Mouse (Mus musculus): ENCODE results near the gene Eps8. TPM values are rescaled to one million over a fixed set of nuclear protein-coding genes. Genes with fewer than 3 reads are reported as not detected.
"Not testable (repeated sequence)": the region's sequence is repeated elsewhere in the genome, so short reads cannot be mapped to it uniquely, and the experiment has no call there.

Eps8 gene
- polyA plus RNA-seq, 1 experiment: 21.0 TPM

DNA sequence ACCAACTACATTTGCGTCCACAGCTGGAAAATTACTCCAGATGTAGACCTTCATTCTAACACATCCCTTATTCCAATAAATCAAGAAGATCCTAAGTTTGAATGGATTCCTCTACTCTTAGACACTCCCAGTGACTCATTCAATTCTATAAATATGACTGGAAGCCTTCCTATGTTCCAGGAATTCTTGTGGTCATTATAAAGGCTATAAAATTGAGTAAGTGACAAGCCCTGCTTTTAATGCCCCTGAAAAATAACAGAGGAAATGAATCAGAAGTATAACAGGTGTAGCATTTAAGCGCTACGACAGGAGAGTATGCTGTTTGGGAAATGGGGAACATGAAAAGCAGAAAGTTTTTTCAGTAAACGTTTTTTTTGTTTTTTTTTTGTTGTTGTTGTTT, 139.8 kb downstream of the Eps8 start:
- DNase-seq (ENCODE audit: low spot score): no peak

DNA sequence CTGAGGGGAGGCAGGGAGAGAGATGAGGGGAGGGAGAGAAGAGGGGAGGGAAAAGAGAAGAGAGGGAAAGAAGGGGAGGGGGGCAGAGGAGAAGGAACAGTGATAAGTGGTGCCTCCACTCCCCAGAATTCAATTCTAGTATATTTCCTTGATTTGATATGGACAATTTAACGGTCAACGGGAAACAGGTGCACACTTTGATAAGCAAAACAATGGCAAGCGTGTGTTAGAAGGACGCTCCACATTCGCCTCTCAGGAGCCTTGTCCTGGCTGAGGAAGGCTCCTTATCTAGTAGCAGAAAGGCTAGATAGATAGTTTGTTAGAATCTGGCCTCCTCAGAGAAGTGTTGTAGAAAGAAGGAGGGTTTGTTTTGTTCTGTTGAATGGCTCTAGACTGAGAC, 141.9 kb downstream of the Eps8 start:
- no peak for DNase-seq (ENCODE audit: low spot score)

DNA sequence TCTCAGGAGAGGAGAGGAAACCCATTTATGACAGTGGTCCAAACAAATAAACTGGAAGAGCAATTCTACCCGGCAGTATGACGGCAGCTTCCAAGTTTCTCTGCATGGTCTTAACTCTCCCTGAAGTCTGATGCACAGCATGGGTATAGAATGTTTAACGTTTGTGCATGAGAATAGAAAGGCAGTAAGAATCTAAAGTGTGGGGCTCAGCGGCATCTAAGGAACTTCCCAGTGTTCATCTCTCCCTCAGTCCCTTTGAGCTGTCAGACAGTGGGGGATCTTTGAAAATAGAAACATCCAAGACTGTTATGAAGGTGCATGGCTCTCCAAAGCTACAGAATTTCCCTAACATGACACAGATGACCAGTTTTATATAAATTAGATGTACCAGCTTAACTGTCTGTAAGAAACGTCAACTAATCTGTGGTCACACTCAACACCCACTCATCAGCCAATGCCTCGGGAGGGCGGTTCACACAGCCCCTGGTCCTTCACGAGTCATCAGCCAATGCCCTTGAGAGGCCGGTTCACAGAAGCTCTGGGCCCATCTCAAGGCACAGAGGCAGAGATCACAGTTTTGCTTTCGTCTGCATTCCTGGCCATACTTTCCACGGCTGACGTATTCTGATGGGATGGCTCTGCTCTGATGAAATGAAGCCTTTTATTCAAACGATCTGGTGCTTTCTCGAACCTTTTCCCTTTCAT, 145.2 kb downstream of the Eps8 start:
- no peak for DNase-seq (ENCODE audit: low spot score)

DNA sequence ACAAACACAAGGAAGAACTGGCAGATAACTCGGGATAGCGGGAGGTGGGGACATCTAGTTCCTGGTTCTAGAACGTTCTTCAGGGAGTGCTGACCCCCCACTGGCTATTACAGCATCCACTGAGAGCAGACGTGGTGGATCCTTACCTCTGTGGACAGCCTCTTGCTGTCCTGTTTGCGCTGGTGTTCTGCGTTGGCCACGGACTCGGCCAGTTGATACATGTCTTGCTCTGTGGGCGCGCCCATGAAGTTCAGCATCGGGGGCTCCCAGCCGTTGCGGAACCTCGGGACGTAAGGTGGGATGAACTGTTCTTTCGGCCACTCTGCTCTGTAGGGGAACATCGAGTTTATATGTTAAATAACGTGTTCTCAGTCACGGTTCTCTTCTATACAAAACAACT, 145.7 kb downstream of the Eps8 start:
- no peak for DNase-seq (ENCODE audit: low spot score)

DNA sequence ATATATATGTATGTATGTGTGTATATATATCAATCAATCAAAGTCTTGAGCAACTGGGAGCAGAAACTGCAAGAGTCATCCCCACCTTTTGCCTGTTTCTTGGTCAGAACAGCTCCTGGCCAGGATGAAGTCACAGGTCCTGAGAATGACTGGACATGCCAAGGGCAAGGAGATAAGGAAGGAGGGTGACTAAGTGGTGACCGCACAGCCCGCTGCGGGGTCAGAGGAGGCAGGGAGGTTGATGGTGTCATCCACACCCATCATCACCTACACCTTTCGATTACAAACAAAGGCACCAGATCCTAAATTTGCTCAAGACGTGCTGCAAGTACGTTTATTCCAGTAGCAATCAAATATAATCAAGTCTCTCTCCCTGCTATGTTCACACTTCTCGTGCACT, 148.1 kb downstream of the Eps8 start:
- DNase-seq (ENCODE audit: low spot score): no peak

DNA sequence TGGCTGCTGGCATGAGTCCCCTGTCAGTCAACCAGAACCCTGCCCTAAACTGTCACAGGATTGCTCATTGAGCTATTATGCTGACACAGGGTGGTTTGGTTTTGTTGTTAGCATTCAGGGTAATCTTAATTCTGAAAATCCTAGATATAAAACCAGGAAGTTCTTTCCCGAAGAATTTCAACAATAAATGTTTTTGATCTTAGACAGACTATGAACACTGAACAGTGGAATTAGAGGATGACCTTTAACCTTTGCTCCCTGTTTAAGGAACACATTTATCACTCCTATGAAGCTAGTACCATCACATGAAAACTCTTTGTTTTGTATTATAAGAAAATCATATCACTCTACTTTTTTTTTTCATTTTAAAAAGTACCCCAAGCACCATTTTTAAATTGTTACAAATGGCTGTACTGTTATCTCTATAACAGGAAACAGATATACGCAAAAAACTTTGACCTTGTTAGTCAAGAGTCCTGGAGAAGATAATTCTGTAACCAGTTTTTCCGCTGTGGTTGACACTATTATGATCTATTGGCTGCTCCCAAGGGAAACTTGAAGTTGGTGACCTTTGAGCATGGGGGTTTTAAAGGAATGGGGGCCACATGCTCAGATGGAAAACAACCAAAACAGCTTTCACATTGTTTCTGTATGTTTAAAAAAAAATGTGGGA, 149.0 kb downstream of the Eps8 start:
- no peak for DNase-seq (ENCODE audit: low spot score)

DNA sequence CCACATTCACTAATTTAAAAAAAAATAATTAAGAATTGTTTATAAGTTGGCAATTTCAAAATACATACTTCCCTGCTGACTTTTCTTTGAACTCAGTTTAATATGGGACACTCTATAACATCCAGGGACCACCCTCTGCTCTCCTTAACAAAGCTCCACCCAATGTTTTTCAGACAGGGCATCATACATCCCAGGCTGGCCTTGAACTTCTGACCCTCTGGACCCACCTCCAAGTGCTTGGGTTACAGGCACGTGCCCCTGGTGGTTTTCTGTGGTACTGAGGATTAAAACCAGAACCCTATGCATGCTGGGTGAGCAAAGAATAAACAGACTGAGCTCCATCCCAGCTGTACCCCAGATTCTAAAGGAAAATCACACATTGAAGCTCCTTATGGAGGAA, 150.6 kb downstream of the Eps8 start:
- DNase-seq (ENCODE audit: low spot score): no peak

DNA sequence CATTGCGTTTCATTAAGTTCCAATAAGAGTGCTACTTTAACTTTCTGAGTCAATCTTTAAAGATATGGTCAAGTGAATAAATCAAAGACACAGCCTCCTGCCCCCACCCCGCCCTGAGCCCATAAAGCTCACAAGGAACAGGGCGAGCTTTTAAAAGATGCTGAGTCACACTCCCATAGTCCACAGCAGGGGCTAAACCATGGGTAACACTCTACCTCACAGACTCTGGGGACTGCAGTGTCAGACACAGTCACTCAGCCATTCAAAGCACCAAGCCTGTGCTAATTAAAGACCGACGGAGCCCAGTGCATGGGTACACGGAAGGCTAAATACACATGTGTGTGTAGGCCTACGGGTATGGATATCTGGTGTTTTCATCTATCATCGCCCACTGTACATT, 151.2 kb downstream of the Eps8 start:
- DNase-seq (ENCODE audit: low spot score): no peak

DNA sequence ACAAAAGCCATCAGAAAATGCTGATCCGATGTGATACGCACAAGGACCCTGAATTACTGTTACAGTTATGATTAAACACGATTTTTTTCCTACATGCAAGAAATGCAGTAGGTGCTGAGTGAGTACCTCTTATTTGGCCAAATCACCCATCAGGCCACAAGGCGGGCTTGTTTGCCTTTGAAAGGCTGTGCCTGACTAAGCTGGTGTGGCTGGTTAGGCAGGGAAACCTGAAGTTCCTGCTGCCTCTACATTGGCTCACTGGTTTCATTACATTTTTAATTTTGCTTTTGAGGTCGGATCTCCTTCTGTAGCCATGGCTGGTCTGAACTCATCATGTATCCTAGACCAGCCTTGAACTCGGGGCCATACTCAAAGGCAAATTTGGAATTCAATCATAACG, 151.7 kb downstream of the Eps8 start:
- no peak for DNase-seq (ENCODE audit: low spot score)

DNA sequence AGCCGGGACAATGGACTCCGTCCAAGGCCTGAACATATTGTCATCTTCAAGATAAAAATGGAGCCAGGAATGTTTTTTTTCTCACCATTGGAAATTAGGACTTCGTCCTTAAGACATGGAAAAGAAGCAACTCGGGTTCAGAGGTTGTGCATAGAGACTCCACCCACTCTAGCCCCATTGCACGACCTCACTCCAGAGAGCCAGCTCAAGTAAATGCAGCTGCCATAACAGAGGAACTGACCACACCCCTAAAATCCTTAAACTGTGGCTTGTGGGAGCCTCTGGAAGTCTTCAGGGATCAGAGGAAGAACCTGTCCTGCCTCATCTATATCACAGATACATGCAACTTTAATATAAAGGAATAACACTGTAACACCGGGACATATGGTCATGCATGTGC, 155.9 kb downstream of the Eps8 start:
- DNase-seq (ENCODE audit: low spot score): no peak

DNA sequence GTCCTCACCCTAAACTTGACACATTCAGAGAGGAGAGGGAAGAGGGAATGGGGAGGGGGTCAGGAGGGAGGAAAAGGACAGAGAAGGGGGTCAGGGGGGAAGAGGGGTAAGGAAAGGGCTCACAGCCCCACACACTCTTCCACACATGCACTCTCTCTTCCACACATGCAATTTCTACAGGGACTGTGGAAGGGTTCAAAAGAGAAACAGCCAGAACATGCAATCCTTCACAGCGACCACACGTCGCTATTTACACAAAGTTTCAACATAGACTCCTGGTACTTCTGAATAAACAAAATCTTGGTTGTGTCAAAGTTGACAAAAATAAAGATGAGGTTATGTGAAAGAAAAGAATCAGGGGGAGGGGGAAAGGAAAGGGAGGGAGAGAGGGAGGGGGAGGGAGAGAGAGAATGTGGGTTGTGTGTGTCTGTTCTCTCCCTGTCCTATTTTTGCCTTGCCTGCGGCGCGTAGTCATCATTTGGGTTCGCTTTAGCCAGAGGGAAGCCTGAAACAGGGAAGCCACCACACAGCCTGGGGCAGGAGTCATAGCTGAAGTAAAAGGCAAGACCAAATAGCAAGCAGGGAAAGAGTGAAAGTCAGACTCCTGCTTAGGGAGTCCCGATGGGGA, 157.4 kb downstream of the Eps8 start:
- DNase-seq (ENCODE audit: low spot score): no peak

DNA sequence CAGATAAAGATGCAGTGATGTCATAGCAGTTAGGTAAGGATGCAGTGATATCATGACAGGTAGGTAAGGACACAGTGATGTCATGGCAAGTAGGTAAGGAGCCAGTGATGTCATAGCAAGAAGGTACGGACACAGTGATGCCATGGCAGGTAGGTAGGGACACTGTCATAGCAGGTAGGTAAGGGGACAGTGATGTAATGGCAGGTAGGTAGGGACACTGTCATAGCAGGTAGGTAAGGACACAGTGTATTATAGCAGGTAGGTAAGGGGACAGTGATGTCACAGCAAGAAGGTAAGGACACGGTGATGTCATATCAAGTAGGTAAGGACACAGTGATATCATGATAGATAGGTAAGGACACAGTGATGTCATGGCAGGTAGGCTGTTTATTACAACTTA, 158.1 kb downstream of the Eps8 start:
- no peak for DNase-seq (ENCODE audit: low spot score)

DNA sequence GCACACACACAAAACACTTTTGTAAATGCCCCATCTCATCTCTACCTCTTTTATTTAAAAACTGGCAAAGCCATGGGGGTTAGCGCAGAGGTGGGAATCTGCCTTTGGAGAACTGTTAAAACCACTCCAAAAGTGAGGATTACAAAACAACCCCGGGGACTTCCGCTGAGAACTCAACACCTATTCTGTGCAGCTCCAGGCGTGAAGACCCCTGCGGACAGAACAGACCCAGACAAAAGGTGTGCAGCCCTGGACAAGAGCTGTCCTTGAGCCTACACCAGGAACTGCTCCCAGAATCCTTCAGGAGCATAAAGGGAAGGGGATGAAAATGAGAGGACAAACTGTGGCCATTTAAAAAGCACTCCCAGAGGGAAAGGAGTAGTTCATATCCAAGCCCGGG, 159.4 kb downstream of the Eps8 start:
- DNase-seq (ENCODE audit: low spot score): no peak

DNA sequence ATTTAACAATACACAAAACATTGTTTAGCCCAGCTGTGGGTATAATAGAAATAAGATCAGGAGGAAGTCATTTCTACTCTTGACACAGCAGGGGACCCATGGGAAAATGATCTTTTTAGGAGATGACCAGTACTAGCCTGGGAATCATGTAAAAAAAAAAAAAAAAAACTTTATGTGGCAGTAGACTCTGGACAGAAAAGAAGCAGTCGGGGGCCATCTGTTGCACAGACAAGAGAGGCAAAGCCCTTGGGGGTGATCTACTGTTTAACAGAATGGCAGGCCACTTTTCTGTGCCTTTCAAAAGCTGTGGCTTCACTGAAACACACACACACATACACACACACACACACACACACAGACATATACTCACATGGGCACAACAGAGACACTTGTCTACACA, 159.9 kb downstream of the Eps8 start:
- no peak for DNase-seq (ENCODE audit: low spot score)

DNA sequence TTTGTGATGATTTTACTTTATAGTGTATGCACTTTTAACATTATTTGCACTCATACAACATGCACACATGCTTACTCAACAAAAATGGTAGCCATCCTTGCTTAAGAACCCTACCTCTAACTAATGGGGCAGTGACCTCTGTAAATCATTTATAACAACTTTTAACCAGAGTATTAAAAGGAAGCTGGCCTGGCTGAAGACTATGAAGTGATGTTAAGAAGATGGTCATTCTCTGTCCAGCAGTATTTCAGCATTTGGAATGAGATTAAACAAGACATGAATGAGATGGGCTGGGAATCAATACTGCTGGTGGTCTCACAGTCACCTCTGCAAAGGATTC, 160.6 kb downstream of the Eps8 start:
- DNase-seq (ENCODE audit: low spot score): no peak

DNA sequence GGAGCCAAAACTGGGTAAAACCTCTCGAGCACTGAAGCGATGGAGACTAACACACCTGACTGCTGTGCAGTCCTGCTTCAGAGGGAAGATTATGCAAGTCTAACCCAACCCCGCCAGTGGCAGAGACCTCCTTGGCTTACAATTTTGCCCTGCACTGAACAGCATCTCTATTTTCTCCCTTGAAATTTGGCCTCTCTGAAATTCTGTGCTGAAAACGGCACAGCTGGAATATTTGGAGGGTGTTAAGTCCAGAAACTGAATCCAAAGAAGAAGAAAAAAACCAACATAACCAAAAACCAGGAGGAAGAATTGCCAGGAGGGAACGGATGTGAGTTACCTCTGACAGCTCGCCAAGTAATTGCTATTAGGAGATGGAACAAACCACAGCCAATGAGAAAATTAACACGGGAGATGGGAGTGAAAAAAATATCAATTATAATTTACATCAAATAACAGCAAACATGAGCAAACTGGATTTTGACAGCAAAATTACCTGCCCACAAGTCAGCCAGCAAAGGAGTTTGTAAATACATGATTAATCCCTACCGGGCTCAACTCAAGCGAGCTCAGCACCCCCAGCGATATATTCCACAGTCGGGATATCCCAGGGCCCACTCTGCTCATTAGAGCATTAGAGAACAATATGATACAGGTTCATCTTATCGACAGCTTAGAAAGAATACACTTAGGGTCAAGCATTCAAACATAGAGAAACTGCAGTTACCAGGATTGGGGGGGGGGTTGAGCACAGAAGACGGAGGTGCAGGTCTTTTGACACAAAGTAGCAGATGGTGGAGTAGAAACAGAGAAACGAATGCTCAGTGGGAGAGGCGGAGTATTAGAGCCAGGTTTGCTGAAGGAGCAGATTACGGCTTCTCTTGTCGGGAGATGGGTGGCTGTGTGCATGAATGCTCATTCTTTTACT, 161.2 kb downstream of the Eps8 start:
- DNase-seq (ENCODE audit: low spot score): no peak

DNA sequence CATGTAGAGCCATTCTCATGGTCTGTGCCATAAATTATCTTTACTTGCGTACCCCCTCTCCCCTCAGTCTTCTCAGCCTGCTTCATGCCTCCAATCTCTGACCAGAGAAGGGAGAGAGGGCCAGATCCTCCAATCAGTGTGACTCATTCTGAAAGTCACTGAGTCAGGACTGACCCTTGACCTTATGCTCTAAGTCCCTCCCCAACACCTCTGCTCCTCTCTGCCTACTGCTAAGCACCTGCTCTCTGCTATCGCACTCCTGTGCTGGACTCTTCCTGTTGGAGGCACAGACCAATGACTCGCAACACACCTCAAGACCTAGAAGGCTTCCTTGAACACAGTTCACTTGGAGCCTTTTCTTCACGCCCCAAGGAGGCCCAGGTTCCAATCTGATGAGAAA, 162.1 kb downstream of the Eps8 start:
- no peak for DNase-seq (ENCODE audit: low spot score)

DNA sequence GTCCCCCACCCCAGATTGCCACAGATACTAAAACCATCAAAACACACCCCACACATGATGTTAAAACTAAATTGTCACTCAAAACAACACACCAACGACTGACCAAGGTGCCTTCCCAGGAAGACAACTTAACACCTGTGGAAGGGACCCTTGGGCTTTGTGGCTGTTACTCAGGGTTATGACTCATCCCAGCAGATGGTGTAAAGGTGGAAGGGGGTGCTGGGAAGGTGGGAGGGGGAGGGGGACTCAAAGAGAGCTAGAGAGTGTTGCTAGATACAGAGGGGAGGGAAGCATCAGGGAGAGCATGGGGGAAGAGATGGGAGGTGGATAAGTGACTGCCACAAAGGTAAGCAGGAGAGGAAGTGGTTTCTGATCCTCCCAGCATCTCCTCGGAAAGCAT, 163.0 kb downstream of the Eps8 start:
- DNase-seq (ENCODE audit: low spot score): no peak

DNA sequence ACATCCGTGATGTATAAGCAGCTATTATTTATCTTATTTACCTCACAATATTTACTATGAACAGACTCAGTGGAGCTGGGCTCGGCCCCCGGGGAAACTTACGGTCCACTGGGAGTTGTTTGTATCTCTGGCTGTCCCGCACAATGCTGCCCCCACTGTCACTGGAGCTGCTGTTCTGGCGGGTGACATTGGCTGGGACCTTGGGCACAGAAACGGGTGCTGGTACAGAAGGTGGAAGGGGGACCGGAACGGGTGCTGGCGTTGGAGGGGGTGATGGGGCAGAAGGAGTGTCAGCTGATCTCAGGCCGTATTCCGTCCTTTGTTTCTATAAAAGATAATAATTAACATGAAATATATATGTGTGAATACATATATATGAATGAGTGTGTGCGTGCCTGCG, 164.6 kb downstream of the Eps8 start:
- DNase-seq (ENCODE audit: low spot score): no peak

DNA sequence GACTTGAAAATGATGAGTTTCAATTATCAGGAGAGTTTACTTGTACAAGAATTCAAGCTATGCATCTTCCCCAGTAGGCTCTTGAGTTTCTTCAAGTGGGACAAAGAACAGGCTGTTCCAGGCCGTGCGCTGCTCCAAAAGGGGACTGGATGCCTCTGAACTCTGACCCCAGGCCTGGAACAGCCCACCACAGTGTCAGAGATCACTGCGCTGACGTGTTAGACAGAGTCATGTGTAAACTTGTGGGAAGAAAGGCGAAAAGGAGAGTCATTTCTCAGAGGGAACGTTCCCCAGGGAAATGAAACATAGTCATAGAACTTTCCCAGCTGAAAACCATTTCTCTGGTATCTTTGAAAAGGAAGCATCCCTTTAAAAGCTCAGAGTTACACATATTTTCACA, 167.2 kb downstream of the Eps8 start:
- DNase-seq (ENCODE audit: low spot score): no peak

DNA sequence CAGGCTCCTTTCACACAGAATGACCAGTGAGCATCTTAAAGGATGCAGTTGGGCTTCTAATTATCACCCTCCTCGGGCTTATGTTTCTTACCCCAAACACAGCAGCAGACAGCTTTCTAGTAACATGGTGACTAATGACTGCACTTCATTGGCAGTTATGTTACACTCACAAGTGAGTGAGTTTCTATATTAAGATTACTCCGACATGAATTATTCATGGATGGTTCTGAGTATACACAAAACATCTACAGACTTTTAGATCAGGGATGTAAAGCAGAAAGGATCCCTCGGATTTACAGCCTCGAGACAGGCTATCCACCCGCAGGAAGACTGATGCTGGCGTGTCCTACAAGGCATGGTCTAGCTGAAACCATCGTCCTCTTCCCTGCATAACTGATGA, 171.8 kb downstream of the Eps8 start:
- no peak for DNase-seq (ENCODE audit: low spot score)

DNA sequence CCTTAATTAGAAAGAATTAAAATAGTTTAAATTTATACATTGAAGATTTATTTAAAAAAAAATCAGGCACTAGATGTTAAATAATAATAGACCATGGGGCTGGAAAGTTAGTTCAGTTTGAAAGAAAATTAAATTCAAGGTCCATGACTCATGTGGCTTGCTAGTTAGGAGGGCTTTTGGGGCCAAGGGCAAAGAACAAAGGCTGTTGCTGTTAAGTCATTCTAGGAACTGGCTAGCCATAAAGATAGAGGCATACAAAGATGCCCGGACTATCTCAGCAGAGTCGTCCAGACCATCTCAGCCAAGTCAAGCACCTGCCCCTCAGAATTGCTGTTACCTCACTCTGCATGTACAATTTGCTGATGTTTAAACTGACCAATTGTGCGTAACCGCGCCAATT, 179.0 kb downstream of the Eps8 start:
- DNase-seq (ENCODE audit: low spot score): not testable (repeated sequence)

DNA sequence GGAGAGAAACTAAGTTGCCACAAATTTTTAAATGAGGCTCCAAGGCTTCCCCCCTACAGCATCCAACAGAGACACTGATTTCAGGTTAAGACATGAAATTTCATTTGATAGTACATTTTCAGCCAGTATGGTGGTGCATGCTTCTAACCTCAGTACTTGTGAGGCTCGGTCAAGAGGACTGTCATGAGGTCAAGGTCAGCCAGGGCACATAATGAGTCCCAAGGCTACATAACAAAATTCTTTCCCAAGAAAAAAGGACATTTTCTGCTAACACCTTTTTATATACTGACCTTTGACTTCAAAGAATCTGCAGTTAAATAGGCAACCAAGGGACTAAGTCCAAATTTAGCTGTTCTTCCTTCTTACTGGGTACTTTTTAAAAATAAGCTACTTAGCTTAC, 181.2 kb downstream of the Eps8 start:
- no peak for DNase-seq (ENCODE audit: low spot score)

All from urinary bladder, adult 2 months (tissue).